Mouse (Mus musculus) ES-E14 (cell line): ENCODE data around the gene Tnfrsf4. TPM values are rescaled to one million over a fixed set of nuclear protein-coding genes. Genes with fewer than 3 reads are reported as not detected.

ENCODE experiments used
- DNase-seq: peaks from one replicate; pipeline ENCODE4 v3.0.0-alpha.2; 2013; ENCODE audit warnings: low read depth, low spot score
- H3K27ac ChIP-seq: 2 replicates; pipeline ENCODE4 v1.5.1; 2012; ENCODE audit warnings: low read depth, mild to moderate bottlenecking, low read length, moderate library complexity, mixed read lengths; ENCODE audit not compliant: poor library complexity, insufficient read depth, severe bottlenecking
- H3K36me3 ChIP-seq: 2 replicates; pipeline ENCODE4 v1.6.1; 2012; ENCODE audit warnings: mild to moderate bottlenecking, low read length, moderate library complexity, mixed read lengths; ENCODE audit not compliant: control insufficient read depth, poor library complexity, insufficient read depth, severe bottlenecking
- H3K4me1 ChIP-seq, 2 experiments: fragments of 150-350 bp in 1 of 2; sonication (generic) in 1 of 2; 2 replicates each; pipeline ENCODE4 v1.6.1; 2012; ENCODE audit warnings: low read length in 2 of 2, mild to moderate bottlenecking in 1 of 2, mixed read lengths in 1 of 2; ENCODE audit not compliant: control insufficient read depth in 2 of 2, insufficient read depth in 2 of 2, poor library complexity in 1 of 2
- H3K4me3 ChIP-seq, 2 experiments: fragments of 150-350 bp in 1 of 2; sonication (generic) in 1 of 2; 2 replicates each; pipeline ENCODE4 v1.5.1; 2012; ENCODE audit warnings: low read length in 2 of 2, low read depth in 1 of 2, mild to moderate bottlenecking in 1 of 2, mixed read lengths in 1 of 2; ENCODE audit not compliant: insufficient read depth in 1 of 2, poor library complexity in 1 of 2, severe bottlenecking in 1 of 2
- H3K9ac ChIP-seq: 2 replicates; pipeline ENCODE4 v1.6.1; 2012; ENCODE audit warnings: low read depth, mild to moderate bottlenecking, low read length, mixed read lengths; ENCODE audit not compliant: poor library complexity, insufficient read depth, severe bottlenecking
- H3K9me3 ChIP-seq: fragments of 150-350 bp; sonication (generic); 2 replicates; pipeline ENCODE4 v1.6.1; 2012; ENCODE audit warnings: low read depth, mild to moderate bottlenecking, low read length; ENCODE audit not compliant: control insufficient read depth, insufficient read depth
- CHD2 ChIP-seq: IDR thresholded peaks from 2 replicates; pipeline ENCODE4 v1.6.1; 2014; ENCODE audit warnings: mild to moderate bottlenecking, low read depth, low read length, inconsistent platforms
- HCFC1 ChIP-seq: IDR thresholded peaks from 2 replicates; pipeline ENCODE4 v1.6.1; 2012; ENCODE audit warnings: low read length, inconsistent platforms, borderline replicate concordance; ENCODE audit not compliant: insufficient read depth
- MAFK ChIP-seq: IDR thresholded peaks from 2 replicates; pipeline ENCODE4 v1.6.1; 2014; ENCODE audit warnings: mild to moderate bottlenecking, low read depth, low read length, inconsistent platforms; ENCODE audit not compliant: insufficient read depth
- ZC3H11A ChIP-seq: IDR thresholded peaks from 2 replicates; pipeline ENCODE4 v1.6.1; 2012; ENCODE audit warnings: low read depth, mild to moderate bottlenecking, inconsistent platforms, low read length, borderline replicate concordance
- ZNF384 ChIP-seq: IDR thresholded peaks from 2 replicates; pipeline ENCODE4 v1.6.1; 2012; ENCODE audit warnings: low read depth, low read length, inconsistent platforms
- in situ Hi-C, 2 experiments: fragments of 600-800 bp; cut with MboI; formaldehyde crosslinking; loops; one replicate each; pipeline ENCODE4 v1.15.1; 2025; ENCODE audit warnings: low sequenced_read_pairs in 2 of 2, inconsistent platforms in 1 of 2; ENCODE audit not compliant: unreplicated experiment in 2 of 2
- total RNA-seq: library from RNA; depleted of rRNA; stranded (reverse); fragments of 300-350 nt; gene quantifications from 2 replicates; pipeline ENCODE4 v1.2.3, GENCODE M21; 2012

Gene Tnfrsf4
- total RNA-seq, 1 experiment: 2.4 TPM

GRCm38 (mm10) chr4:156054606-156055005, 41.0 kb downstream of the Tnfrsf4 start:
- H3K4me1 ChIP-seq: peaks cover 5 to 9% of the 10 kb centered on the region in 2 experiments; a peak in 3 of 4 replicates
- in situ Hi-C loops: no loop called here
- H3K9me3 ChIP-seq: no peaks in the 10 kb centered on the region
- H3K27ac ChIP-seq: no peak overlapping the region
- no peak overlapping the region for H3K4me3 ChIP-seq
- DNase-seq: no peak
- no peak overlapping the region for H3K9ac ChIP-seq
- H3K36me3 ChIP-seq: peaks cover 3% of the 10 kb centered on the region; the same call in 1 of the 2 replicates
- TF ChIP-seq HCFC1 (no peak), CHD2 (no peak), ZC3H11A (no peak), ZNF384 (no peak), MAFK (no peak)

- no peak overlapping the region for H3K4me3 ChIP-seq
- DNase-seq: no peak
- no peak overlapping the region for H3K9ac ChIP-seq
- H3K4me1 ChIP-seq: peaks cover 5 to 9% of the 10 kb centered on the region in 2 experiments; a peak in 3 of 4 replicates
- TF ChIP-seq HCFC1 (no peak), CHD2 (no peak), MAFK (no peak), ZNF384 (no peak), ZC3H11A (no peak)
- in situ Hi-C loops: no loop called here
- H3K27ac ChIP-seq: no peak overlapping the region
- peaks cover 3% of the 10 kb centered on the region; the same call in 1 of the 2 replicates for H3K36me3 ChIP-seq
- H3K9me3 ChIP-seq: no peaks in the 10 kb centered on the region
Measured at GRCm38 (mm10) chr4:156055173-156055572, 41.5 kb downstream of the Tnfrsf4 start.

GRCm38 (mm10) chr4:156057702-156058101, 44.1 kb downstream of the Tnfrsf4 start:
- DNase-seq: no peak
- Histone ChIP-seq H3K27ac (no peak overlapping the region), H3K9me3 (no peaks in the 10 kb centered on the region), H3K36me3 (peaks cover 3% of the 10 kb centered on the region; the same call in 1 of the 2 replicates), H3K4me3 (peak overlapping the region in 1 of 2 experiments; percentile 66; a peak in 1 of 4 replicates), H3K9ac (no peak overlapping the region), H3K4me1 (peaks cover 5 to 9% of the 10 kb centered on the region in 2 experiments; a peak in 3 of 4 replicates)
- no peak for TF ChIP-seq CHD2
- TF ChIP-seq HCFC1: no peak
- no peak for TF ChIP-seq MAFK
- no peak for TF ChIP-seq ZNF384
- no peak for TF ChIP-seq ZC3H11A
- in situ Hi-C loops: no loop called here

- peak overlapping the region; percentile 46 for H3K9ac ChIP-seq
- DNase-seq: no peak
- H3K4me1 ChIP-seq: peaks cover 5 to 13% of the 10 kb centered on the region in 2 experiments; a peak in 3 of 4 replicates
- no peaks in the 10 kb centered on the region for H3K9me3 ChIP-seq
- H3K27ac ChIP-seq: peak overlapping the region; percentile 66; the same call in 1 of the 2 replicates
- in situ Hi-C loops: no loop called here
- TF ChIP-seq ZNF384 (no peak), HCFC1 (no peak), ZC3H11A (no peak), MAFK (no peak), CHD2 (no peak)
- H3K4me3 ChIP-seq: peak overlapping the region; percentile 57 to 66
- peaks cover 3% of the 10 kb centered on the region; the same call in 1 of the 2 replicates for H3K36me3 ChIP-seq
Measured at GRCm38 (mm10) chr4:156058826-156059225, 45.2 kb downstream of the Tnfrsf4 start.
